Mouse (Mus musculus): Measurements from ENCODE around the gene Mad1l1. TPM values are rescaled to one million over a fixed set of nuclear protein-coding genes. Genes with fewer than 3 reads are reported as not detected.

Mad1l1 gene
- polyA plus RNA-seq, 1 experiment = 12.6 TPM

GRCm38 (mm10) chr5:140115434-140116271 lies 205.7 kb downstream of the Mad1l1 start:
- Histone ChIP-seq H3K36me3 (ENCODE audit: control insufficient read depth, insufficient read depth, low read length) (no peaks in the 10 kb centered on the region), H3K27ac (ENCODE audit: insufficient read depth, low read depth, low read length) (peak overlapping the region; percentile 55; the same call in 1 of the 2 replicates), H3K4me3 (ENCODE audit: insufficient read depth, low read depth, low read length) (no peak overlapping the region), H3K27me3 (replicated peaks; ENCODE audit: control insufficient read depth, insufficient read depth, low read length) (no peaks in the 10 kb centered on the region), H3K4me1 (ENCODE audit: control insufficient read depth, insufficient read depth, low read length) (peaks cover 12% of the 10 kb centered on the region)
- peak; percentile 93 for DNase-seq
- WGBS = 33% methylated on average over 8 of the region's 8 CpGs
- TF ChIP-seq POLR2A (IDR thresholded peaks at IDR 0.05; ENCODE audit: low read depth, low read length) (no peak), CTCF (conservative IDR thresholded peaks at IDR 0.05; ENCODE audit: insufficient read depth, insufficient read length, low read depth, low read length) (no peak)

- Histone ChIP-seq H3K36me3 (ENCODE audit: control insufficient read depth, insufficient read depth, low read length) (no peaks in the 10 kb centered on the region), H3K27ac (ENCODE audit: insufficient read depth, low read depth, low read length) (no peak overlapping the region), H3K4me1 (ENCODE audit: control insufficient read depth, insufficient read depth, low read length) (peaks cover 12% of the 10 kb centered on the region), H3K27me3 (replicated peaks; ENCODE audit: control insufficient read depth, insufficient read depth, low read length) (no peaks in the 10 kb centered on the region), H3K4me3 (ENCODE audit: insufficient read depth, low read depth, low read length) (no peak overlapping the region)
- WGBS = 97% methylated on average over 3 of the region's 3 CpGs
- no peak for DNase-seq
- TF ChIP-seq POLR2A (IDR thresholded peaks at IDR 0.05; ENCODE audit: low read depth, low read length) (no peak), CTCF (conservative IDR thresholded peaks at IDR 0.05; ENCODE audit: insufficient read depth, insufficient read length, low read depth, low read length) (peak; percentile 20; the same call in 1 of the 2 replicates)
These were observed 206.8 kb downstream of the Mad1l1 start for GRCm38 (mm10) chr5:140114512-140115060.

- no peak overlapping the region for H3K27ac ChIP-seq (ENCODE audit: insufficient read depth, low read depth, low read length)
- TF ChIP-seq CTCF (conservative IDR thresholded peaks at IDR 0.05; ENCODE audit: insufficient read depth, insufficient read length, low read depth, low read length) = no peak
- no peak for TF ChIP-seq POLR2A (IDR thresholded peaks at IDR 0.05; ENCODE audit: low read depth, low read length)
- peak; percentile 22 for DNase-seq
- no peaks in the 10 kb centered on the region for H3K36me3 ChIP-seq (ENCODE audit: control insufficient read depth, insufficient read depth, low read length)
- H3K27me3 ChIP-seq (replicated peaks; ENCODE audit: control insufficient read depth, insufficient read depth, low read length) = no peaks in the 10 kb centered on the region
- WGBS = 89% methylated on average over 2 of the region's 2 CpGs
- no peak overlapping the region for H3K4me3 ChIP-seq (ENCODE audit: insufficient read depth, low read depth, low read length)
- peaks cover 12% of the 10 kb centered on the region for H3K4me1 ChIP-seq (ENCODE audit: control insufficient read depth, insufficient read depth, low read length)
These were observed 208.1 kb downstream of the Mad1l1 start for GRCm38 (mm10) chr5:140113281-140113680.

- no peak for TF ChIP-seq CTCF (conservative IDR thresholded peaks at IDR 0.05; ENCODE audit: insufficient read depth, insufficient read length, low read depth, low read length)
- no peak for TF ChIP-seq POLR2A (IDR thresholded peaks at IDR 0.05; ENCODE audit: low read depth, low read length)
- no peaks in the 10 kb centered on the region for H3K36me3 ChIP-seq (ENCODE audit: control insufficient read depth, insufficient read depth, low read length)
- H3K4me1 ChIP-seq (ENCODE audit: control insufficient read depth, insufficient read depth, low read length) = no peaks in the 10 kb centered on the region
- H3K27ac ChIP-seq (ENCODE audit: insufficient read depth, low read depth, low read length) = no peak overlapping the region
- DNase-seq = no peak
- H3K27me3 ChIP-seq (replicated peaks; ENCODE audit: control insufficient read depth, insufficient read depth, low read length) = no peaks in the 10 kb centered on the region
- 68% methylated on average over 3 of the region's 3 CpGs for WGBS
- no peak overlapping the region for H3K4me3 ChIP-seq (ENCODE audit: insufficient read depth, low read depth, low read length)
These were observed 211.3 kb downstream of the Mad1l1 start for GRCm38 (mm10) chr5:140110024-140110423.

GRCm38 (mm10) chr5:140107907-140108306 lies 213.4 kb downstream of the Mad1l1 start:
- WGBS = 86% methylated on average over 2 of the region's 2 CpGs
- no peaks in the 10 kb centered on the region for H3K36me3 ChIP-seq (ENCODE audit: control insufficient read depth, insufficient read depth, low read length)
- H3K27ac ChIP-seq (ENCODE audit: insufficient read depth, low read depth, low read length) = no peak overlapping the region
- no peak for DNase-seq
- H3K4me3 ChIP-seq (ENCODE audit: insufficient read depth, low read depth, low read length) = no peak overlapping the region
- no peaks in the 10 kb centered on the region for H3K27me3 ChIP-seq (replicated peaks; ENCODE audit: control insufficient read depth, insufficient read depth, low read length)
- TF ChIP-seq POLR2A (IDR thresholded peaks at IDR 0.05; ENCODE audit: low read depth, low read length) = no peak
- TF ChIP-seq CTCF (conservative IDR thresholded peaks at IDR 0.05; ENCODE audit: insufficient read depth, insufficient read length, low read depth, low read length) = no peak
- no peaks in the 10 kb centered on the region for H3K4me1 ChIP-seq (ENCODE audit: control insufficient read depth, insufficient read depth, low read length)

GRCm38 (mm10) chr5:140106051-140106450 lies 215.3 kb downstream of the Mad1l1 start:
- DNase-seq = no peak
- H3K4me3 ChIP-seq (ENCODE audit: insufficient read depth, low read depth, low read length) = no peak overlapping the region
- H3K4me1 ChIP-seq (ENCODE audit: control insufficient read depth, insufficient read depth, low read length) = no peaks in the 10 kb centered on the region
- 86% methylated on average over 3 of the region's 3 CpGs for WGBS
- TF ChIP-seq CTCF (conservative IDR thresholded peaks at IDR 0.05; ENCODE audit: insufficient read depth, insufficient read length, low read depth, low read length) = no peak
- no peak for TF ChIP-seq POLR2A (IDR thresholded peaks at IDR 0.05; ENCODE audit: low read depth, low read length)
- no peaks in the 10 kb centered on the region for H3K36me3 ChIP-seq (ENCODE audit: control insufficient read depth, insufficient read depth, low read length)
- no peaks in the 10 kb centered on the region for H3K27me3 ChIP-seq (replicated peaks; ENCODE audit: control insufficient read depth, insufficient read depth, low read length)
- no peak overlapping the region for H3K27ac ChIP-seq (ENCODE audit: insufficient read depth, low read depth, low read length)

- H3K27ac ChIP-seq (ENCODE audit: insufficient read depth, low read depth, low read length) = no peak overlapping the region
- no peak overlapping the region for H3K4me3 ChIP-seq (ENCODE audit: insufficient read depth, low read depth, low read length)
- 95% methylated on average over 1 of the region's 1 CpGs for WGBS
- H3K27me3 ChIP-seq (replicated peaks; ENCODE audit: control insufficient read depth, insufficient read depth, low read length) = no peaks in the 10 kb centered on the region
- DNase-seq = no peak
- no peak for TF ChIP-seq POLR2A (IDR thresholded peaks at IDR 0.05; ENCODE audit: low read depth, low read length)
- TF ChIP-seq CTCF (conservative IDR thresholded peaks at IDR 0.05; ENCODE audit: insufficient read depth, insufficient read length, low read depth, low read length) = no peak
- no peaks in the 10 kb centered on the region for H3K36me3 ChIP-seq (ENCODE audit: control insufficient read depth, insufficient read depth, low read length)
- no peaks in the 10 kb centered on the region for H3K4me1 ChIP-seq (ENCODE audit: control insufficient read depth, insufficient read depth, low read length)
These were observed 216.5 kb downstream of the Mad1l1 start for GRCm38 (mm10) chr5:140104891-140105290.

Data from kidney, adult 2 months (tissue).